Mouse (Mus musculus) liver, embryonic 11.5 days (tissue): Measurements from ENCODE around the gene 1110051M20Rik. TPM values are rescaled to one million over a fixed set of nuclear protein-coding genes. Genes with fewer than 3 reads are reported as not detected.

ENCODE experiments used
- ATAC-seq: fragments of 200-750 bp; cut with Nextera tagmentation; replicated peaks from 2 replicates; pipeline ENCODE4 v1.8.0; 2017; ENCODE audit warnings: moderate number of reproducible peaks, mild to moderate bottlenecking, moderate TSS enrichment, moderate library complexity; ENCODE audit not compliant: low FRiP score
- DNase-seq: peaks from one replicate; pipeline ENCODE4 v3.0.0-alpha.2; 2017; ENCODE audit warnings: low spot score
- H3K27ac ChIP-seq: fragments of 300-500 bp; sonication (generic); 2 replicates; pipeline ENCODE4 v1.5.1; 2014; ENCODE audit warnings: mild to moderate bottlenecking, low read depth, low read length, control low read depth
- H3K27me3 ChIP-seq: fragments of 300-500 bp; sonication (generic); replicated peaks from 2 replicates; pipeline ENCODE4 v1.6.1; 2014; ENCODE audit warnings: low read length, mixed read lengths; ENCODE audit not compliant: control insufficient read depth, insufficient read depth
- H3K36me3 ChIP-seq: fragments of 300-500 bp; sonication (generic); 2 replicates; pipeline ENCODE4 v1.6.1; 2014; ENCODE audit warnings: mild to moderate bottlenecking, low read length, moderate library complexity, mixed read lengths; ENCODE audit not compliant: control insufficient read depth, insufficient read depth
- H3K4me1 ChIP-seq: fragments of 300-500 bp; sonication (generic); replicated peaks from 2 replicates; pipeline ENCODE4 v1.6.1; 2014; ENCODE audit warnings: low read length, mixed read lengths; ENCODE audit not compliant: control insufficient read depth, insufficient read depth
- H3K4me2 ChIP-seq: fragments of 300-500 bp; sonication (generic); 2 replicates; pipeline ENCODE4 v1.6.1; 2014; ENCODE audit warnings: mild to moderate bottlenecking, control low read depth, moderate library complexity
- H3K4me3 ChIP-seq: fragments of 300-500 bp; sonication (generic); 2 replicates; pipeline ENCODE4 v1.5.1; 2014; ENCODE audit warnings: low read depth, low read length, control low read depth
- H3K9ac ChIP-seq: fragments of 300-500 bp; sonication (generic); 2 replicates; pipeline ENCODE4 v1.6.1; 2014; ENCODE audit warnings: low read depth, low read length, control low read depth
- H3K9me3 ChIP-seq: fragments of 300-500 bp; sonication (generic); 2 replicates; pipeline ENCODE4 v1.6.1; 2016; ENCODE audit warnings: low read length, inconsistent platforms, mixed read lengths; ENCODE audit not compliant: control insufficient read depth
- WGBS: fragments of 180-500 bp; shearing (Covaris S2); extraction: QIAGEN DNeasy Blood & Tissue Kit; methylation state at CpG from one replicate; pipeline ENCODE4 v1.1.7; 2014; 5-methylcytosine and 5-hydroxymethylcytosine counted together
- polyA plus RNA-seq: library from polyadenylated mRNA; unstranded; fragments of >200 nt; fragmentation: Nextera tagmentation; extraction: Ambion mirVana; gene quantifications from 2 replicates; pipeline ENCODE4 v1.2.1, GENCODE M21; 2014

The 1110051M20Rik gene
- polyA plus RNA-seq, 1 experiment from 2014 or later: 23.7 TPM

GRCm38 (mm10) chr2:91268042-91268441, 176.5 kb downstream of the 1110051M20Rik start:
- Histone ChIP-seq H3K27me3 (no peaks in the 10 kb centered on the region), H3K4me3 (0 out of 2 replicates have a peak overlapping the region, but pooled peaks have one; percentile 10), H3K4me2 (peak overlapping the region; percentile 17; the same call in 1 of the 2 replicates), H3K9ac (no peak overlapping the region), H3K9me3 (no peaks in the 10 kb centered on the region), H3K36me3 (peaks cover 47% of the 10 kb centered on the region), H3K27ac (peak overlapping the region; percentile 77), H3K4me1 (peaks cover 27% of the 10 kb centered on the region)
- no peak for DNase-seq
- 88% methylated on average over 3 of the region's 3 CpGs for WGBS
- no peak for ATAC-seq

- Histone ChIP-seq H3K4me2 (peak within 1 kb of the TSS; percentile 88), H3K27me3 (no peaks in the 10 kb centered on the region), H3K4me3 (peak within 1 kb of the TSS; percentile 92), H3K4me1 (peaks cover 23% of the 10 kb centered on the region), H3K36me3 (peaks cover 32% of the 10 kb centered on the region), H3K9me3 (no peaks in the 10 kb centered on the region), H3K27ac (peak within 1 kb of the TSS; percentile 93), H3K9ac (peak within 1 kb of the TSS; percentile 97)
- ATAC-seq (peak; percentile 98), DNase-seq (peak; percentile 94)
- 2% methylated on average over 72 of the region's 72 CpGs for WGBS
Measured at GRCm38 (mm10) chr2:91264711-91265681, 179.5 kb downstream of the 1110051M20Rik start, which contains the start of gene Arfgap2. Arfgap2 (plus strand) TSS chr2:91264974.

- H3K36me3 ChIP-seq: peaks cover 22% of the 10 kb centered on the region
- H3K27ac ChIP-seq: peak overlapping the region; percentile 82
- 83% methylated on average over 17 of the region's 17 CpGs for WGBS
- H3K9ac ChIP-seq: peak overlapping the region; percentile 74
- peak overlapping the region; percentile 92 for H3K4me3 ChIP-seq
- ATAC-seq: no peak
- no peak for DNase-seq
- H3K4me1 ChIP-seq: peaks cover 18% of the 10 kb centered on the region
- peak overlapping the region; percentile 88 for H3K4me2 ChIP-seq
- no peaks in the 10 kb centered on the region for H3K27me3 ChIP-seq
- no peaks in the 10 kb centered on the region for H3K9me3 ChIP-seq
Measured at GRCm38 (mm10) chr2:91263692-91264660, 180.5 kb downstream of the 1110051M20Rik start.

GRCm38 (mm10) chr2:91259493-91259892, 185.0 kb downstream of the 1110051M20Rik start:
- H3K4me3 ChIP-seq: no peak overlapping the region
- H3K9me3 ChIP-seq: no peaks in the 10 kb centered on the region
- peaks cover 5% of the 10 kb centered on the region; the same call in 1 of the 2 replicates for H3K36me3 ChIP-seq
- no peak overlapping the region for H3K9ac ChIP-seq
- DNase-seq (no peak), ATAC-seq (no peak)
- WGBS: 80% methylated on average over 1 of the region's 1 CpGs
- H3K27me3 ChIP-seq: peaks cover 38% of the 10 kb centered on the region
- H3K27ac ChIP-seq: no peak overlapping the region
- H3K4me1 ChIP-seq: peaks cover 16% of the 10 kb centered on the region
- H3K4me2 ChIP-seq: no peak overlapping the region

GRCm38 (mm10) chr2:91258830-91259229, 185.7 kb downstream of the 1110051M20Rik start:
- no peak for ATAC-seq
- peak overlapping the region; percentile 81; the same call in 1 of the 2 replicates for H3K4me2 ChIP-seq
- 27% methylated on average over 1 of the region's 1 CpGs for WGBS
- H3K27me3 ChIP-seq: peaks cover 45% of the 10 kb centered on the region
- no peak overlapping the region for H3K27ac ChIP-seq
- peaks cover 10% of the 10 kb centered on the region for H3K4me1 ChIP-seq
- H3K36me3 ChIP-seq: peaks cover 5% of the 10 kb centered on the region; the same call in 1 of the 2 replicates
- no peak overlapping the region for H3K4me3 ChIP-seq
- H3K9me3 ChIP-seq: no peaks in the 10 kb centered on the region
- DNase-seq: no peak
- no peak overlapping the region for H3K9ac ChIP-seq

GRCm38 (mm10) chr2:91258054-91258453, 186.4 kb downstream of the 1110051M20Rik start:
- H3K4me1 ChIP-seq: 0 out of 2 replicates have a peak, but pooled peaks cover 8% of the 10 kb centered on the region
- 60% methylated on average over 5 of the region's 5 CpGs for WGBS
- H3K4me3 ChIP-seq: peak overlapping the region; percentile 61
- peaks cover 52% of the 10 kb centered on the region for H3K27me3 ChIP-seq
- no peaks in the 10 kb centered on the region for H3K9me3 ChIP-seq
- H3K36me3 ChIP-seq: peaks cover 5% of the 10 kb centered on the region; the same call in 1 of the 2 replicates
- peak overlapping the region; percentile 44; the same call in 1 of the 2 replicates for H3K9ac ChIP-seq
- DNase-seq: no peak
- peak overlapping the region; percentile 81 for H3K4me2 ChIP-seq
- ATAC-seq: no peak
- no peak overlapping the region for H3K27ac ChIP-seq

GRCm38 (mm10) chr2:91257126-91257980, 187.2 kb downstream of the 1110051M20Rik start:
- Histone ChIP-seq H3K4me2 (peak overlapping the region; percentile 81), H3K36me3 (peaks cover 2% of the 10 kb centered on the region; the same call in 1 of the 2 replicates), H3K27me3 (peaks cover 57% of the 10 kb centered on the region), H3K27ac (peak overlapping the region; percentile 35), H3K4me1 (0 out of 2 replicates have a peak, but pooled peaks cover 8% of the 10 kb centered on the region), H3K9me3 (no peaks in the 10 kb centered on the region), H3K9ac (peak overlapping the region; percentile 46), H3K4me3 (peak overlapping the region; percentile 61)
- WGBS: 3% methylated on average over 22 of the region's 22 CpGs
- peak; percentile 62 for ATAC-seq
- peak; percentile 73 for DNase-seq
